Comparison of ENCODE assay signal across 9 mouse cellular contexts in the genomic region with DNA sequence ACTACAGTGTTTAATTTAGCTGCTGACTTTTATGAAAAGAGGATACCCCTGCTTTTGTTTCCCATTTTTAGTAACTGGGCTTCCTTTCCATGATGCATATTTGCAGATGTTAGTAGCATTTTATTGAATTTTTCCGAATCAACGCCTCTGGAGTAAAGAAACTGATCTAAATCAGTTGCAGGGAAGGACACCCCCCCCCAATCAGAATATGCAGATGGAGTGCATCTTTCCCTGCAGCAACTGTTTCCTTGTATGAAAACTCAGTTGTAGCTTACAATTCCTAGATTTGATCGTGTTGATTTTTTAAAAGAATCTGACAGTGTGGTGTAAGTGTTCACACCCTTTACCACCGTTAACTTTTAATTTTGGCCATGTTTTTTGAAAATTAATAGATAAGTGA. TPM values are rescaled to one million over a fixed set of nuclear protein-coding genes. Genes with fewer than 3 reads are reported as not detected.
DNase-seq lines count a peak whose midpoint lies in the region; ATAC-seq and TF ChIP-seq lines count a peak whose summit lies in the region.
"Had no signal": no experiment of that assay in that cellular context is flagged by ENCODE, and none has a peak within 500 bp of the region (broad histone marks: within the 10 kb centered on the region; RNA-seq: fewer than 3 reads in every experiment).

No protein-coding gene starts in this region.

- H3K4me3 ChIP-seq in heart, embryonic 15.5 days: peak overlapping the region; percentile 98
- H3K4me3 ChIP-seq in cortical plate, adult 2 months (ENCODE audit: insufficient read depth, low read length): peak overlapping the region; percentile 93; the same call in 1 of the 2 replicates
- H3K4me3 ChIP-seq in hindbrain, embryonic 16.5 days (ENCODE audit: low read length): peak overlapping the region; percentile 73
- peak overlapping the region; percentile 89 for H3K4me3 ChIP-seq in midbrain, embryonic 15.5 days

- no peaks in the 10 kb centered on the region for H3K9me3 ChIP-seq in heart, embryonic 15.5 days (replicated peaks)
- no peaks in the 10 kb centered on the region for H3K9me3 ChIP-seq in hindbrain, embryonic 16.5 days (ENCODE audit: control insufficient read depth, low read length)
- H3K9me3 ChIP-seq in midbrain, embryonic 15.5 days: no peaks in the 10 kb centered on the region

- ATAC-seq in heart, embryonic 15.5 days (replicated peaks; ENCODE audit: insufficient number of reproducible peaks, insufficient read depth, low FRiP score, low read depth): no peak
- no peak for ATAC-seq in hindbrain, embryonic 16.5 days
- ATAC-seq in midbrain, embryonic 15.5 days (replicated peaks): no peak
- no peak for ATAC-seq in monocyte, adult 5-6 weeks (replicated peaks; ENCODE audit: insufficient number of reproducible peaks, low FRiP score, low TSS enrichment, poor library complexity, severe bottlenecking)

- 56% methylated on average over 4 of the region's 4 CpGs for WGBS in heart, embryonic 15.5 days
- 33% methylated on average over 4 of the region's 4 CpGs for WGBS in hindbrain, embryonic 16.5 days
- 41% methylated on average over 4 of the region's 4 CpGs for WGBS in midbrain, embryonic 15.5 days

- H3K27me3 ChIP-seq in heart, embryonic 15.5 days: no peaks in the 10 kb centered on the region
- no peaks in the 10 kb centered on the region for H3K27me3 ChIP-seq in hindbrain, embryonic 16.5 days (replicated peaks; ENCODE audit: control insufficient read depth, insufficient read depth, low read length)
- H3K27me3 ChIP-seq in midbrain, embryonic 15.5 days (replicated peaks): no peaks in the 10 kb centered on the region

- no peak for DNase-seq in heart, adult 9 months (ENCODE audit: low spot score in 2 of 2)
- DNase-seq in urinary bladder, postnatal 36 days (ENCODE audit: low spot score in 2 of 2): no peak
- no peak for DNase-seq in cerebellum, adult 9-11 months

- peak overlapping the region; percentile 84 for H3K4me2 ChIP-seq in heart, embryonic 15.5 days
- H3K4me2 ChIP-seq in hindbrain, embryonic 16.5 days (ENCODE audit: low read length): peak overlapping the region; percentile 76
- peak overlapping the region; percentile 71 for H3K4me2 ChIP-seq in midbrain, embryonic 15.5 days

- no peak for TF ChIP-seq CTCF in cortical plate, adult 2 months (IDR thresholded peaks at IDR 0.05; ENCODE audit: extremely low read depth, insufficient read depth, low read length)

- no peak for TF ChIP-seq POLR2A in cortical plate, adult 2 months (IDR thresholded peaks at IDR 0.05; ENCODE audit: extremely low read depth, insufficient read depth, low read length)

- 0 out of 2 replicates have a peak overlapping the region, but pooled peaks have one; percentile 89 for H3K9ac ChIP-seq in heart, embryonic 15.5 days
- peak overlapping the region; percentile 18 for H3K9ac ChIP-seq in hindbrain, embryonic 16.5 days (ENCODE audit: low read depth, low read length)
- peak overlapping the region; percentile 88; the same call in 1 of the 2 replicates for H3K9ac ChIP-seq in midbrain, embryonic 15.5 days

- no peak overlapping the region for H3K27ac ChIP-seq in heart, embryonic 15.5 days
- H3K27ac ChIP-seq in cortical plate, adult 2 months (ENCODE audit: insufficient read depth, low read length): no peak overlapping the region
- H3K27ac ChIP-seq in hindbrain, embryonic 16.5 days (ENCODE audit: low read depth, low read length): no peak overlapping the region; the same call in 1 of the 2 replicates
- H3K27ac ChIP-seq in midbrain, embryonic 15.5 days: 0 out of 2 replicates have a peak overlapping the region, but pooled peaks have one; percentile 99

- H3K36me3 ChIP-seq in heart, embryonic 15.5 days: no peaks in the 10 kb centered on the region
- no peaks in the 10 kb centered on the region for H3K36me3 ChIP-seq in hindbrain, embryonic 16.5 days (ENCODE audit: control insufficient read depth, insufficient read depth, low read length)
- H3K36me3 ChIP-seq in midbrain, embryonic 15.5 days (replicated peaks): no peaks in the 10 kb centered on the region

- H3K4me1 ChIP-seq in heart, embryonic 15.5 days (replicated peaks): peaks cover 6% of the 10 kb centered on the region
- H3K4me1 ChIP-seq in cortical plate, adult 2 months (ENCODE audit: control insufficient read depth, insufficient read depth, low read length): peaks cover 2% of the 10 kb centered on the region; the same call in 1 of the 2 replicates
- H3K4me1 ChIP-seq in hindbrain, embryonic 16.5 days (ENCODE audit: control insufficient read depth, insufficient read depth, low read depth, low read length): peaks cover 6% of the 10 kb centered on the region
- peaks cover 10% of the 10 kb centered on the region; the same call in 1 of the 2 replicates for H3K4me1 ChIP-seq in midbrain, embryonic 15.5 days

RNA-seq across cellular contexts. Expression of a gene that starts 2.0 kb away (rescaled TPM):
- 11.8 and 12.1 TPM in 2 replicates for polyA plus RNA-seq in heart, embryonic 15.5 days (2015; fragmentation: Nextera tagmentation; extraction: Ambion mirVana)
- 63.4 and 64.1 TPM in 2 replicates for polyA plus RNA-seq in cortical plate, adult 2 months (2012; rRNA removed)
- polyA plus RNA-seq in hindbrain, embryonic 16.5 days (2015; fragmentation: Nextera tagmentation; extraction: Ambion mirVana): 48.7 and 57.1 TPM in 2 replicates
- 51.4 and 55.7 TPM in 2 replicates for polyA plus RNA-seq in midbrain, embryonic 15.5 days (2015; fragmentation: Nextera tagmentation; extraction: Ambion mirVana)
- total RNA-seq in monocyte, adult 5-6 weeks (2017): 6.1 to 10.7 TPM (median 7.6 TPM) in 3 replicates

RNA-seq across cellular contexts. Expression of a gene that starts 34.1 kb away (rescaled TPM):
- polyA plus RNA-seq in heart, embryonic 15.5 days (2015; fragmentation: Nextera tagmentation; extraction: Ambion mirVana): not detected in 2 replicates
- polyA plus RNA-seq in cortical plate, adult 2 months (2012; rRNA removed): not detected in 2 replicates
- polyA plus RNA-seq in hindbrain, embryonic 16.5 days (2015; fragmentation: Nextera tagmentation; extraction: Ambion mirVana): not detected in 2 replicates
- not detected in 2 replicates for polyA plus RNA-seq in midbrain, embryonic 15.5 days (2015; fragmentation: Nextera tagmentation; extraction: Ambion mirVana)
- not detected in 3 replicates for total RNA-seq in monocyte, adult 5-6 weeks (2017)
- total RNA-seq: hematopoietic stem cell, adult 5-6 weeks had no signal

Comparison
In these comparisons a context has a peak if more than half of its experiments do, and no peak if none do; other contexts are left out.
1. H3K9ac ChIP-seq: peak in every context shown above with its lines; median percentile 89 in heart, embryonic 15.5 days; 88 in midbrain, embryonic 15.5 days; 18 in hindbrain, embryonic 16.5 days.